Mouse (Mus musculus) neural tube, embryonic 14.5 days (tissue): ENCODE measurements around the gene Mybph. TPM values are rescaled to one million over a fixed set of nuclear protein-coding genes. Genes with fewer than 3 reads are reported as not detected.

ENCODE experiments used
- ATAC-seq: fragments of 200-750 bp; cut with Nextera tagmentation; 2 replicates; pipeline ENCODE4 v1.8.0; 2017; ENCODE audit warnings: low read depth, mild to moderate bottlenecking, moderate TSS enrichment, moderate library complexity
- H3K27ac ChIP-seq: fragments of 300-500 bp; sonication (generic); 2 replicates; pipeline ENCODE4 v1.5.1; 2014; ENCODE audit warnings: low read depth, mild to moderate bottlenecking, control low read depth, low read length, moderate library complexity, mixed read lengths
- H3K27me3 ChIP-seq: fragments of 300-500 bp; sonication (generic); 2 replicates; pipeline ENCODE4 v1.6.1; 2014; ENCODE audit warnings: low read length; ENCODE audit not compliant: control insufficient read depth, insufficient read depth
- H3K36me3 ChIP-seq: fragments of 300-500 bp; sonication (generic); 2 replicates; pipeline ENCODE4 v1.6.1; 2014; ENCODE audit warnings: low read length, mixed read lengths; ENCODE audit not compliant: control insufficient read depth, insufficient read depth
- H3K4me1 ChIP-seq: fragments of 300-500 bp; sonication (generic); 2 replicates; pipeline ENCODE4 v1.6.1; 2014; ENCODE audit warnings: low read length; ENCODE audit not compliant: control insufficient read depth, insufficient read depth
- H3K4me2 ChIP-seq: fragments of 300-500 bp; sonication (generic); 2 replicates; pipeline ENCODE4 v1.6.1; 2014; ENCODE audit warnings: mild to moderate bottlenecking, low read depth, low read length, control low read depth
- H3K4me3 ChIP-seq: fragments of 300-500 bp; sonication (generic); 2 replicates; pipeline ENCODE4 v1.5.1; 2014; ENCODE audit warnings: low read depth, low read length, control low read depth, mixed read lengths
- H3K9ac ChIP-seq: fragments of 300-500 bp; sonication (generic); replicated peaks from 2 replicates; pipeline ENCODE4 v1.6.1; 2014; ENCODE audit warnings: low read depth, mild to moderate bottlenecking, control low read depth, low read length, mixed read lengths
- H3K9me3 ChIP-seq: fragments of 300-500 bp; sonication (generic); 2 replicates; pipeline ENCODE4 v1.6.1; 2016; ENCODE audit warnings: low read length; ENCODE audit not compliant: control insufficient read depth
- WGBS: fragments of 180-500 bp; shearing (Covaris S2); extraction: QIAGEN DNeasy Blood & Tissue Kit; methylation state at CpG from one replicate; pipeline ENCODE4 v1.1.7; 2014; 5-methylcytosine and 5-hydroxymethylcytosine counted together
- polyA plus RNA-seq: library from polyadenylated mRNA; unstranded; fragments of >200 nt; fragmentation: Nextera tagmentation; extraction: Ambion mirVana; gene quantifications from 2 replicates; pipeline ENCODE4 v1.2.1, GENCODE M21; 2014

Mybph gene
- polyA plus RNA-seq, 1 experiment from 2014 or later, result 0.35 TPM

GRCm38 (mm10) chr1:134194298-134195022 lies 1.2 kb downstream of the Mybph start:
- H3K4me1 ChIP-seq, result 0 out of 2 replicates have a peak, but pooled peaks cover 3% of the 10 kb centered on the region
- H3K4me3 ChIP-seq, result no peak overlapping the region
- no peak for ATAC-seq
- H3K4me2 ChIP-seq, result no peak overlapping the region
- no peaks in the 10 kb centered on the region for H3K27me3 ChIP-seq
- WGBS, result 76% methylated on average over 16 of the region's 16 CpGs
- no peak overlapping the region for H3K9ac ChIP-seq
- H3K9me3 ChIP-seq, result no peaks in the 10 kb centered on the region
- no peak overlapping the region for H3K27ac ChIP-seq
- H3K36me3 ChIP-seq, result no peaks in the 10 kb centered on the region

GRCm38 (mm10) chr1:134195117-134195516 lies 1.9 kb downstream of the Mybph start:
- Histone ChIP-seq H3K4me3 (no peak overlapping the region), H3K4me2 (no peak overlapping the region), H3K27ac (no peak overlapping the region), H3K9ac (no peak overlapping the region), H3K9me3 (no peaks in the 10 kb centered on the region), H3K36me3 (no peaks in the 10 kb centered on the region), H3K27me3 (no peaks in the 10 kb centered on the region), H3K4me1 (0 out of 2 replicates have a peak, but pooled peaks cover 3% of the 10 kb centered on the region)
- WGBS, result 50% methylated on average over 2 of the region's 2 CpGs
- ATAC-seq, result no peak

- Histone ChIP-seq H3K4me2 (no peak overlapping the region), H3K9ac (no peak overlapping the region), H3K4me3 (no peak overlapping the region), H3K27ac (no peak overlapping the region), H3K9me3 (no peaks in the 10 kb centered on the region), H3K27me3 (no peaks in the 10 kb centered on the region), H3K36me3 (no peaks in the 10 kb centered on the region), H3K4me1 (0 out of 2 replicates have a peak, but pooled peaks cover 3% of the 10 kb centered on the region)
- WGBS, result 47% methylated on average over 3 of the region's 3 CpGs
- ATAC-seq, result no peak
Measured at GRCm38 (mm10) chr1:134195571-134195970, 2.3 kb downstream of the Mybph start.

- H3K9ac ChIP-seq, result no peak overlapping the region
- H3K4me3 ChIP-seq, result no peak overlapping the region
- H3K36me3 ChIP-seq, result no peaks in the 10 kb centered on the region
- no peak for ATAC-seq
- WGBS, result 55% methylated on average over 4 of the region's 4 CpGs
- H3K27ac ChIP-seq, result no peak overlapping the region
- H3K4me2 ChIP-seq, result no peak overlapping the region
- H3K4me1 ChIP-seq, result 0 out of 2 replicates have a peak, but pooled peaks cover 3% of the 10 kb centered on the region
- H3K27me3 ChIP-seq, result no peaks in the 10 kb centered on the region
- H3K9me3 ChIP-seq, result no peaks in the 10 kb centered on the region
Measured at GRCm38 (mm10) chr1:134195979-134196378, 2.7 kb downstream of the Mybph start.

- no peaks in the 10 kb centered on the region for H3K36me3 ChIP-seq
- 68% methylated on average over 4 of the region's 4 CpGs for WGBS
- ATAC-seq, result no peak
- H3K27me3 ChIP-seq, result no peaks in the 10 kb centered on the region
- H3K4me1 ChIP-seq, result 0 out of 2 replicates have a peak, but pooled peaks cover 3% of the 10 kb centered on the region
- H3K27ac ChIP-seq, result no peak overlapping the region
- H3K9me3 ChIP-seq, result no peaks in the 10 kb centered on the region
- H3K4me3 ChIP-seq, result no peak overlapping the region
- H3K4me2 ChIP-seq, result no peak overlapping the region
- no peak overlapping the region for H3K9ac ChIP-seq
Measured at GRCm38 (mm10) chr1:134196386-134196785, 3.1 kb downstream of the Mybph start.

- Histone ChIP-seq H3K36me3 (no peaks in the 10 kb centered on the region), H3K9ac (no peak overlapping the region), H3K9me3 (no peaks in the 10 kb centered on the region), H3K27ac (no peak overlapping the region), H3K27me3 (no peaks in the 10 kb centered on the region), H3K4me1 (0 out of 2 replicates have a peak, but pooled peaks cover 3% of the 10 kb centered on the region), H3K4me2 (no peak overlapping the region), H3K4me3 (no peak overlapping the region)
- ATAC-seq, result no peak
- WGBS, result 80% methylated on average over 15 of the region's 15 CpGs
Measured at GRCm38 (mm10) chr1:134197325-134197982, 4.2 kb downstream of the Mybph start.

- Histone ChIP-seq H3K4me2 (no peak overlapping the region), H3K36me3 (no peaks in the 10 kb centered on the region), H3K9me3 (no peaks in the 10 kb centered on the region), H3K9ac (no peak overlapping the region), H3K27ac (no peak overlapping the region), H3K27me3 (no peaks in the 10 kb centered on the region), H3K4me1 (0 out of 2 replicates have a peak, but pooled peaks cover 3% of the 10 kb centered on the region), H3K4me3 (no peak overlapping the region)
- no peak for ATAC-seq
- 89% methylated on average over 12 of the region's 12 CpGs for WGBS
Measured at GRCm38 (mm10) chr1:134198197-134198995, 5.1 kb downstream of the Mybph start.

GRCm38 (mm10) chr1:134200481-134200880 lies 7.2 kb downstream of the Mybph start:
- Histone ChIP-seq H3K27me3 (no peaks in the 10 kb centered on the region), H3K36me3 (no peaks in the 10 kb centered on the region; the same call in 1 of the 2 replicates), H3K4me2 (no peak overlapping the region), H3K27ac (no peak overlapping the region), H3K4me1 (0 out of 2 replicates have a peak, but pooled peaks cover 3% of the 10 kb centered on the region), H3K9me3 (no peaks in the 10 kb centered on the region), H3K4me3 (no peak overlapping the region), H3K9ac (no peak overlapping the region)
- 51% methylated on average over 2 of the region's 2 CpGs for WGBS
- no peak for ATAC-seq
